Mouse (Mus musculus): ENCODE measurements at regions not wholly inside any gene's neighbourhood (a gene's known extent, or its start where the extent isn't known, plus 50 kb on each side); places are given as distances from the start of the nearest gene placed in this dataset.
"Not testable (repeated sequence)": the region's sequence is repeated elsewhere in the genome, so short reads cannot be mapped to it uniquely, and the experiment has no call there.

- Histone ChIP-seq H3K4me1 (replicated peaks; ENCODE audit: control insufficient read depth, insufficient read depth, low read length) (no peaks in the 10 kb centered on the region), H3K9me3 (ENCODE audit: control insufficient read depth, low read length) (0 out of 2 replicates have a peak, but pooled peaks cover 3% of the 10 kb centered on the region), H3K36me3 (ENCODE audit: control insufficient read depth, insufficient read depth, low read length) (no peaks in the 10 kb centered on the region), H3K4me3 (ENCODE audit: low read depth, low read length) (no peak overlapping the region), H3K27me3 (replicated peaks; ENCODE audit: control insufficient read depth, insufficient read depth, low read length) (no peaks in the 10 kb centered on the region), H3K9ac (ENCODE audit: low read length) (no peak overlapping the region), H3K4me2 (ENCODE audit: low read length) (no peak overlapping the region), H3K27ac (ENCODE audit: low read depth) (no peak overlapping the region)
- ATAC-seq (replicated peaks; ENCODE audit: low FRiP score, low TSS enrichment, low read depth) (no peak), DNase-seq (ENCODE audit: low spot score) (no peak)
- 59% methylated on average over 6 of the region's 6 CpGs for WGBS
These were observed 79.9 kb upstream of the 1110032F04Rik start for GRCm38 (mm10) chr3:68789491-68789890.

GRCm38 (mm10) chr3:68790466-68790865 is 78.9 kb upstream of the 1110032F04Rik start:
- no peaks in the 10 kb centered on the region for H3K27me3 ChIP-seq (replicated peaks; ENCODE audit: control insufficient read depth, insufficient read depth, low read length)
- no peak overlapping the region for H3K27ac ChIP-seq (ENCODE audit: low read depth)
- no peak overlapping the region for H3K9ac ChIP-seq (ENCODE audit: low read length)
- no peaks in the 10 kb centered on the region for H3K36me3 ChIP-seq (ENCODE audit: control insufficient read depth, insufficient read depth, low read length)
- ATAC-seq (replicated peaks; ENCODE audit: low FRiP score, low TSS enrichment, low read depth) (no peak), DNase-seq (ENCODE audit: low spot score) (no peak)
- H3K4me3 ChIP-seq (ENCODE audit: low read depth, low read length), result no peak overlapping the region
- no peak overlapping the region for H3K4me2 ChIP-seq (ENCODE audit: low read length)
- 0 out of 2 replicates have a peak, but pooled peaks cover 3% of the 10 kb centered on the region for H3K9me3 ChIP-seq (ENCODE audit: control insufficient read depth, low read length)
- no peaks in the 10 kb centered on the region for H3K4me1 ChIP-seq (replicated peaks; ENCODE audit: control insufficient read depth, insufficient read depth, low read length)
- WGBS, result 93% methylated on average over 4 of the region's 4 CpGs

GRCm38 (mm10) chr3:68792883-68793282 is 76.5 kb upstream of the 1110032F04Rik start:
- no peak overlapping the region for H3K4me3 ChIP-seq (ENCODE audit: low read depth, low read length)
- no peaks in the 10 kb centered on the region for H3K27me3 ChIP-seq (replicated peaks; ENCODE audit: control insufficient read depth, insufficient read depth, low read length)
- H3K9ac ChIP-seq (ENCODE audit: low read length), result no peak overlapping the region
- ATAC-seq (replicated peaks; ENCODE audit: low FRiP score, low TSS enrichment, low read depth) (no peak), DNase-seq (ENCODE audit: low spot score) (no peak)
- H3K36me3 ChIP-seq (ENCODE audit: control insufficient read depth, insufficient read depth, low read length), result no peaks in the 10 kb centered on the region
- no peaks in the 10 kb centered on the region for H3K4me1 ChIP-seq (replicated peaks; ENCODE audit: control insufficient read depth, insufficient read depth, low read length)
- 90% methylated on average over 4 of the region's 4 CpGs for WGBS
- H3K27ac ChIP-seq (ENCODE audit: low read depth), result no peak overlapping the region
- H3K9me3 ChIP-seq (ENCODE audit: control insufficient read depth, low read length), result 0 out of 2 replicates have a peak, but pooled peaks cover 3% of the 10 kb centered on the region
- no peak overlapping the region for H3K4me2 ChIP-seq (ENCODE audit: low read length)

- 75% methylated on average over 2 of the region's 2 CpGs for WGBS
- no peaks in the 10 kb centered on the region for H3K27me3 ChIP-seq (replicated peaks; ENCODE audit: control insufficient read depth, insufficient read depth, low read length)
- no peak overlapping the region for H3K4me3 ChIP-seq (ENCODE audit: low read depth, low read length)
- H3K9ac ChIP-seq (ENCODE audit: low read length), result no peak overlapping the region
- no peak overlapping the region for H3K27ac ChIP-seq (ENCODE audit: low read depth)
- H3K4me2 ChIP-seq (ENCODE audit: low read length), result no peak overlapping the region
- DNase-seq (ENCODE audit: low spot score) (no peak), ATAC-seq (replicated peaks; ENCODE audit: low FRiP score, low TSS enrichment, low read depth) (no peak)
- no peaks in the 10 kb centered on the region for H3K36me3 ChIP-seq (ENCODE audit: control insufficient read depth, insufficient read depth, low read length)
- H3K9me3 ChIP-seq (ENCODE audit: control insufficient read depth, low read length), result 0 out of 2 replicates have a peak, but pooled peaks cover 3% of the 10 kb centered on the region
- no peaks in the 10 kb centered on the region for H3K4me1 ChIP-seq (replicated peaks; ENCODE audit: control insufficient read depth, insufficient read depth, low read length)
These were observed 75.5 kb upstream of the 1110032F04Rik start for GRCm38 (mm10) chr3:68793923-68794322.

GRCm38 (mm10) chr3:68794380-68795014 is 74.9 kb upstream of the 1110032F04Rik start:
- ATAC-seq (replicated peaks; ENCODE audit: low FRiP score, low TSS enrichment, low read depth), result no peak
- WGBS, result 46% methylated on average over 4 of the region's 4 CpGs

GRCm38 (mm10) chr3:68795641-68796040 is 73.7 kb upstream of the 1110032F04Rik start:
- Histone ChIP-seq H3K36me3 (ENCODE audit: control insufficient read depth, insufficient read depth, low read length) (no peaks in the 10 kb centered on the region), H3K27me3 (replicated peaks; ENCODE audit: control insufficient read depth, insufficient read depth, low read length) (no peaks in the 10 kb centered on the region), H3K4me2 (ENCODE audit: low read length) (no peak overlapping the region), H3K9ac (ENCODE audit: low read length) (no peak overlapping the region), H3K9me3 (ENCODE audit: control insufficient read depth, low read length) (0 out of 2 replicates have a peak, but pooled peaks cover 3% of the 10 kb centered on the region), H3K27ac (ENCODE audit: low read depth) (no peak overlapping the region), H3K4me3 (ENCODE audit: low read depth, low read length) (no peak overlapping the region), H3K4me1 (replicated peaks; ENCODE audit: control insufficient read depth, insufficient read depth, low read length) (no peaks in the 10 kb centered on the region)
- WGBS, result 72% methylated on average over 3 of the region's 3 CpGs
- no peak for DNase-seq (ENCODE audit: low spot score)
- no peak for ATAC-seq (replicated peaks; ENCODE audit: low FRiP score, low TSS enrichment, low read depth)

More at GRCm38 (mm10) chr3:68794380-68795014, 74.9 kb upstream of the 1110032F04Rik start:
- 0 out of 2 replicates have a peak, but pooled peaks cover 3% of the 10 kb centered on the region for H3K9me3 ChIP-seq (ENCODE audit: control insufficient read depth, low read length)
- H3K36me3 ChIP-seq (ENCODE audit: control insufficient read depth, insufficient read depth, low read length), result no peaks in the 10 kb centered on the region
- no peak overlapping the region for H3K9ac ChIP-seq (ENCODE audit: low read length)
- H3K4me1 ChIP-seq (replicated peaks; ENCODE audit: control insufficient read depth, insufficient read depth, low read length), result no peaks in the 10 kb centered on the region
- no peaks in the 10 kb centered on the region for H3K27me3 ChIP-seq (replicated peaks; ENCODE audit: control insufficient read depth, insufficient read depth, low read length)
- no peak overlapping the region for H3K4me2 ChIP-seq (ENCODE audit: low read length)
- no peak overlapping the region for H3K27ac ChIP-seq (ENCODE audit: low read depth)
- no peak for DNase-seq (ENCODE audit: low spot score)
- H3K4me3 ChIP-seq (ENCODE audit: low read depth, low read length), result no peak overlapping the region

GRCm38 (mm10) chr3:68798408-68798807 is 71.0 kb upstream of the 1110032F04Rik start:
- H3K27ac ChIP-seq (ENCODE audit: low read depth); ATAC-seq (replicated peaks; ENCODE audit: low FRiP score, low TSS enrichment, low read depth); H3K9me3 ChIP-seq (ENCODE audit: control insufficient read depth, low read length); H3K9ac ChIP-seq (ENCODE audit: low read length); H3K4me2 ChIP-seq (ENCODE audit: low read length); H3K4me1 ChIP-seq (replicated peaks; ENCODE audit: control insufficient read depth, insufficient read depth, low read length); DNase-seq (ENCODE audit: low spot score); H3K27me3 ChIP-seq (replicated peaks; ENCODE audit: control insufficient read depth, insufficient read depth, low read length); H3K4me3 ChIP-seq (ENCODE audit: low read depth, low read length); H3K36me3 ChIP-seq (ENCODE audit: control insufficient read depth, insufficient read depth, low read length): not testable (repeated sequence)
- WGBS, result 81% methylated on average over 8 of the region's 8 CpGs

GRCm38 (mm10) chr3:68808866-68809265 is 60.5 kb upstream of the 1110032F04Rik start:
- WGBS, result 77% methylated on average over 2 of the region's 2 CpGs
- H3K4me3 ChIP-seq (ENCODE audit: low read depth, low read length), result no peak overlapping the region
- ATAC-seq (replicated peaks; ENCODE audit: low FRiP score, low TSS enrichment, low read depth) (no peak), DNase-seq (ENCODE audit: low spot score) (no peak)
- no peak overlapping the region for H3K9ac ChIP-seq (ENCODE audit: low read length)
- H3K4me2 ChIP-seq (ENCODE audit: low read length), result no peak overlapping the region
- H3K4me1 ChIP-seq (replicated peaks; ENCODE audit: control insufficient read depth, insufficient read depth, low read length), result no peaks in the 10 kb centered on the region
- H3K36me3 ChIP-seq (ENCODE audit: control insufficient read depth, insufficient read depth, low read length), result no peaks in the 10 kb centered on the region
- no peaks in the 10 kb centered on the region for H3K27me3 ChIP-seq (replicated peaks; ENCODE audit: control insufficient read depth, insufficient read depth, low read length)
- no peaks in the 10 kb centered on the region for H3K9me3 ChIP-seq (ENCODE audit: control insufficient read depth, low read length)
- no peak overlapping the region for H3K27ac ChIP-seq (ENCODE audit: low read depth)

GRCm38 (mm10) chr3:68813461-68813860 is 55.9 kb upstream of the 1110032F04Rik start:
- Histone ChIP-seq H3K4me2 (ENCODE audit: low read length) (no peak overlapping the region), H3K27me3 (replicated peaks; ENCODE audit: control insufficient read depth, insufficient read depth, low read length) (no peaks in the 10 kb centered on the region), H3K9me3 (ENCODE audit: control insufficient read depth, low read length) (no peaks in the 10 kb centered on the region), H3K27ac (ENCODE audit: low read depth) (no peak overlapping the region), H3K9ac (ENCODE audit: low read length) (no peak overlapping the region), H3K4me1 (replicated peaks; ENCODE audit: control insufficient read depth, insufficient read depth, low read length) (no peaks in the 10 kb centered on the region), H3K36me3 (ENCODE audit: control insufficient read depth, insufficient read depth, low read length) (no peaks in the 10 kb centered on the region), H3K4me3 (ENCODE audit: low read depth, low read length) (no peak overlapping the region)
- WGBS, result 86% methylated on average over 3 of the region's 3 CpGs
- ATAC-seq (replicated peaks; ENCODE audit: low FRiP score, low TSS enrichment, low read depth), result no peak
- DNase-seq (ENCODE audit: low spot score), result no peak
